Comparison of ENCODE assay signal across 8 mouse cellular contexts in the genomic region with DNA sequence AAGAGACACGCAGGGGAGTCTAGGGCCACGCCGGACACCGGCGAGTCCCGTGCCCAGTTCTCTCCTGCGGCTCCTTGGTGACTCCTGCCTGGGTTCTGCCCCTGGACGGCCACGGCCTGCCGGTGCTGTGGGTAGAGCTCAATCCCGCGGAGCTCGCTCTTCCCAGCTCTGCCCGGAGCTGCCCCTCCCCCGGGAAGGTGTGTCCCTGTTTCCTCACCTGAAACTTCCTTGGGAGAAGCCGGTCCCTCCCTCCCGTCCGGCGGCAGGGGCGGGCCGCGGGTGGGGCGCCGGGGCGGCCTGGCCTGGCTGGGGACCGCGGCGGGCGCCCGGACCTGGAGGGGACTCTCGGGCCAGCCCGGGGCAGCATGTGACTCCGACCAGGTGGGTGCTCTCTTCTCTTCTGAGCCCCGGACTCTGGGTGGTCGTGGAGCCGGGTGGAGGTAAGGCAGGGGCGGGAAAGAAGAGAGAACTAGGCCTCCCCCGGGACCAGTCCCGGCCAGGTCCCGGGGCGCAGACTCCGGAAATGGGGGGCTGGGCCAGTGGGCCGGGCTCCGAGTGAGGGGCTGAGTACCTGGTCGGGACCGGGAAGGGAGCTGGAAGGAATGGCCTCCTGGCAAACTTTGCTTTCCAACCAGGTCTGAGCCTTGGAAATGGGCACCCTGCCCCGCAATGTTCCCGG. TPM values are rescaled to one million over a fixed set of nuclear protein-coding genes. Genes with fewer than 3 reads are reported as not detected.
A peak's percentile ranks its signal among the peaks of the same experiment; 100 is the strongest.
DNase-seq lines count a peak whose midpoint lies in the region; ATAC-seq and TF ChIP-seq lines count a peak whose summit lies in the region.

A gene (plus strand): TSS at position 220 of the 679 bp plus-strand sequence.

- H3K9me3 ChIP-seq in heart, embryonic 11.5 days (replicated peaks; ENCODE audit: control insufficient read depth, low read length), result no peaks in the 10 kb centered on the region
- no peaks in the 10 kb centered on the region for H3K9me3 ChIP-seq in lung, postnatal 0 days (ENCODE audit: low read length)

- no peaks in the 10 kb centered on the region for H3K36me3 ChIP-seq in heart, embryonic 11.5 days (ENCODE audit: control insufficient read depth, insufficient read depth, low read length)
- H3K36me3 ChIP-seq in lung, postnatal 0 days (ENCODE audit: insufficient read depth, low read length), result no peaks in the 10 kb centered on the region

- ATAC-seq in heart, embryonic 11.5 days (replicated peaks; ENCODE audit: insufficient number of reproducible peaks, low FRiP score, low TSS enrichment), result peak; percentile 69
- ATAC-seq in lung, postnatal 0 days, result peak; percentile 94
- ATAC-seq in erythroid progenitor cell, adult 5-6 weeks (replicated peaks; ENCODE audit: low FRiP score, poor library complexity, severe bottlenecking), result no peak

- TF ChIP-seq CTCF in lung, postnatal 0 days (IDR thresholded peaks at IDR 0.05), result no peak

- TF ChIP-seq EP300 in lung, postnatal 0 days (IDR thresholded peaks at IDR 0.05), result no peak

- H3K9ac ChIP-seq in heart, embryonic 11.5 days (ENCODE audit: low read depth, low read length), result peak within 1 kb of the TSS; percentile 85
- peak within 1 kb of the TSS; percentile 88 for H3K9ac ChIP-seq in lung, postnatal 0 days (replicated peaks; ENCODE audit: low read depth)

- H3K27me3 ChIP-seq in heart, embryonic 11.5 days (ENCODE audit: control insufficient read depth, insufficient read depth, low read length), result no peaks in the 10 kb centered on the region
- no peaks in the 10 kb centered on the region for H3K27me3 ChIP-seq in lung, postnatal 0 days (replicated peaks; ENCODE audit: insufficient read depth, low read length)

- H3K4me2 ChIP-seq in heart, embryonic 11.5 days, result peak within 1 kb of the TSS; percentile 94
- H3K4me2 ChIP-seq in lung, postnatal 0 days (replicated peaks; ENCODE audit: low read depth, low read length), result peak within 1 kb of the TSS; percentile 81

- no peaks in the 10 kb centered on the region for H3K4me1 ChIP-seq in heart, embryonic 11.5 days (ENCODE audit: control insufficient read depth, insufficient read depth, low read length)
- peaks cover 9% of the 10 kb centered on the region; the same call in 1 of the 2 replicates for H3K4me1 ChIP-seq in lung, postnatal 0 days (ENCODE audit: insufficient read depth, low read depth, low read length)

- peak within 1 kb of the TSS; percentile 72 for H3K27ac ChIP-seq in heart, embryonic 11.5 days (ENCODE audit: low read depth, low read length)
- peak within 1 kb of the TSS; percentile 91 for H3K27ac ChIP-seq in lung, postnatal 0 days (ENCODE audit: low read length)

- peak within 1 kb of the TSS; percentile 77 for H3K4me3 ChIP-seq in heart, embryonic 11.5 days (ENCODE audit: low read depth, low read length)
- H3K4me3 ChIP-seq in lung, postnatal 0 days (ENCODE audit: low read depth, low read length), result peak within 1 kb of the TSS; percentile 92

- DNase-seq in cerebellum, adult 18-20 months, result peak; percentile 9 to 14
- DNase-seq in cerebellum, postnatal 4 days (ENCODE audit: low spot score in 2 of 2), result no peak
- DNase-seq in embryo, embryonic 10 days (ENCODE audit: low spot score), result peak; percentile 28
- DNase-seq in kidney, adult 9 months, result peak; percentile 92
- DNase-seq in lung, postnatal 0 days (ENCODE audit: low spot score), result peak; percentile 89
- peak; percentile 49 for DNase-seq in ovary, postnatal 14 days (ENCODE audit: low spot score)

- under 1% methylated on average over 48 of the region's 48 CpGs for WGBS in heart, embryonic 11.5 days (ENCODE audit: insufficient replicate concordance)
- under 1% methylated on average over 30 of the region's 48 CpGs for WGBS in lung, postnatal 0 days

RNA-seq across cellular contexts. Expression of the gene that starts here (rescaled TPM):
- 5.1 and 7.5 TPM in 2 replicates for polyA plus RNA-seq in heart, embryonic 11.5 days (2014; fragmentation: Nextera tagmentation; extraction: Ambion mirVana)
- polyA plus RNA-seq in lung, postnatal 0 days (2015; fragmentation: Nextera tagmentation; extraction: Ambion mirVana), result 13.2 and 16.3 TPM in 2 replicates
- 0.36 TPM in 1 of 2 replicates, not detected in the other for total RNA-seq in erythroid progenitor cell, adult 5-6 weeks (2015; ENCODE audit: low replicate concordance)
- 0.90 and 1.1 TPM in 2 replicates for total RNA-seq in erythroid progenitor cell, adult 5-6 weeks (2017; ENCODE audit: low replicate concordance)

Comparison
In these comparisons a context has a peak if more than half of its experiments do, and no peak if none do; other contexts are left out.
1. DNase-seq: peak in cerebellum, adult 18-20 months (2 of 2), embryo, embryonic 10 days (single experiment), kidney, adult 9 months (single experiment), lung, postnatal 0 days (single experiment) and ovary, postnatal 14 days (single experiment); none in cerebellum, postnatal 4 days (0 of 2).